Mouse (Mus musculus): ENCODE data around the gene Lhpp.

- no peak for TF ChIP-seq CTCF (IDR thresholded peaks at IDR 0.05; ENCODE audit: insufficient read depth, low read depth, low read length)
- no peak for TF ChIP-seq POLR2A (IDR thresholded peaks at IDR 0.05; ENCODE audit: insufficient read depth, low read depth, low read length)
These were observed 124.7 kb downstream of the Lhpp start for GRCm38 (mm10) chr7:132735145-132735544.
